Mouse (Mus musculus) hindbrain, embryonic 14.5 days (tissue): ENCODE results near the gene Mark2. TPM values are rescaled to one million over a fixed set of nuclear protein-coding genes. Genes with fewer than 3 reads are reported as not detected.

ENCODE experiments used
- ATAC-seq: fragments of 200-750 bp; cut with Nextera tagmentation; 2 replicates; pipeline ENCODE4 v1.8.0; 2017; ENCODE audit warnings: moderate number of reproducible peaks, mild to moderate bottlenecking, moderate TSS enrichment, moderate library complexity; ENCODE audit not compliant: low FRiP score
- DNase-seq: peaks from one replicate; pipeline ENCODE4 v3.0.0-alpha.2; 2015; ENCODE audit warnings: low spot score
- H3K27ac ChIP-seq: fragments of 300-500 bp; sonication (generic); 2 replicates; pipeline ENCODE4 v1.5.1; 2014; ENCODE audit warnings: mild to moderate bottlenecking, moderate library complexity
- H3K27me3 ChIP-seq: fragments of 300-500 bp; sonication (generic); 2 replicates; pipeline ENCODE4 v1.6.1; 2014; ENCODE audit warnings: mild to moderate bottlenecking, low read length, mixed read lengths; ENCODE audit not compliant: control insufficient read depth, insufficient read depth
- H3K36me3 ChIP-seq: fragments of 300-500 bp; sonication (generic); replicated peaks from 2 replicates; pipeline ENCODE4 v1.6.1; 2014; ENCODE audit not compliant: control insufficient read depth, insufficient read depth
- H3K4me1 ChIP-seq: fragments of 300-500 bp; sonication (generic); replicated peaks from 2 replicates; pipeline ENCODE4 v1.6.1; 2014; ENCODE audit warnings: antibody characterized with exemption, low read length, mixed read lengths; ENCODE audit not compliant: control insufficient read depth, insufficient read depth
- H3K4me2 ChIP-seq: fragments of 300-500 bp; sonication (generic); replicated peaks from 2 replicates; pipeline ENCODE4 v1.6.1; 2014; ENCODE audit warnings: mild to moderate bottlenecking, moderate library complexity
- H3K4me3 ChIP-seq: fragments of 300-500 bp; sonication (generic); replicated peaks from 2 replicates; pipeline ENCODE4 v1.5.1; 2014; ENCODE audit warnings: mild to moderate bottlenecking, low read length
- H3K9ac ChIP-seq: fragments of 300-500 bp; sonication (generic); 2 replicates; pipeline ENCODE4 v1.6.1; 2014
- H3K9me3 ChIP-seq: fragments of 300-500 bp; sonication (generic); 2 replicates; pipeline ENCODE4 v1.6.1; 2016; ENCODE audit warnings: low read length; ENCODE audit not compliant: control insufficient read depth
- WGBS: fragments of 180-500 bp; shearing (Covaris S2); extraction: QIAGEN DNeasy Blood & Tissue Kit; methylation state at CpG from one replicate; pipeline ENCODE4 v1.1.7; 2014; 5-methylcytosine and 5-hydroxymethylcytosine counted together
- polyA plus RNA-seq: library from polyadenylated mRNA; unstranded; fragments of >200 nt; fragmentation: Nextera tagmentation; extraction: Ambion mirVana; gene quantifications from 2 replicates; pipeline ENCODE4 v1.2.1, GENCODE M21; 2014

Mark2 gene
- polyA plus RNA-seq, 1 experiment from 2014 or later = 50.7 TPM

GRCm38 (mm10) chr19:7240782-7241690 lies 100.6 kb downstream of the Mark2 start, which contains the start of gene Naa40:
Gene Naa40, minus strand, starts transcription at chr19:7241183.
- Histone ChIP-seq H3K4me3 (peak within 1 kb of the TSS; percentile 60), H3K27ac (peak within 1 kb of the TSS; percentile 82), H3K4me1 (peaks cover 20% of the 10 kb centered on the region), H3K27me3 (no peaks in the 10 kb centered on the region), H3K36me3 (0 out of 2 replicates have a peak, but pooled peaks cover 6% of the 10 kb centered on the region), H3K9ac (peak within 1 kb of the TSS; percentile 70), H3K9me3 (no peaks in the 10 kb centered on the region), H3K4me2 (peak within 1 kb of the TSS; percentile 96)
- under 1% methylated on average over 77 of the region's 80 CpGs for WGBS
- DNase-seq (peak; percentile 97), ATAC-seq (peak; percentile 97)

- peaks cover 20% of the 10 kb centered on the region for H3K4me1 ChIP-seq
- H3K9me3 ChIP-seq = no peaks in the 10 kb centered on the region
- no peaks in the 10 kb centered on the region for H3K27me3 ChIP-seq
- WGBS = 4% methylated on average over 13 of the region's 13 CpGs
- ATAC-seq = 0 out of 2 replicates have a peak, but pooled peaks have one; percentile 17
- peak overlapping the region; percentile 96 for H3K4me2 ChIP-seq
- peak overlapping the region; percentile 60 for H3K4me3 ChIP-seq
- H3K27ac ChIP-seq = peak overlapping the region; percentile 82
- peak overlapping the region; percentile 70 for H3K9ac ChIP-seq
- H3K36me3 ChIP-seq = 0 out of 2 replicates have a peak, but pooled peaks cover 6% of the 10 kb centered on the region
- no peak for DNase-seq
Measured at GRCm38 (mm10) chr19:7240291-7240690, 101.4 kb downstream of the Mark2 start.

GRCm38 (mm10) chr19:7239574-7239973 lies 102.1 kb downstream of the Mark2 start:
- Histone ChIP-seq H3K36me3 (peaks cover 7% of the 10 kb centered on the region; the same call in 1 of the 2 replicates), H3K4me3 (peak overlapping the region; percentile 60)

GRCm38 (mm10) chr19:7236742-7237141 lies 104.9 kb downstream of the Mark2 start:
- WGBS = 83% methylated on average over 4 of the region's 4 CpGs

More at GRCm38 (mm10) chr19:7239574-7239973, 102.1 kb downstream of the Mark2 start:
- H3K27me3 ChIP-seq = no peaks in the 10 kb centered on the region
- peak overlapping the region; percentile 96 for H3K4me2 ChIP-seq
- 89% methylated on average over 3 of the region's 3 CpGs for WGBS
- no peak overlapping the region for H3K27ac ChIP-seq
- ATAC-seq (no peak), DNase-seq (no peak)
- H3K9me3 ChIP-seq = no peaks in the 10 kb centered on the region
- peaks cover 20% of the 10 kb centered on the region for H3K4me1 ChIP-seq
- peak overlapping the region; percentile 70 for H3K9ac ChIP-seq

GRCm38 (mm10) chr19:7236011-7236410 lies 105.6 kb downstream of the Mark2 start:
- no peak for DNase-seq
- WGBS = 93% methylated on average over 2 of the region's 2 CpGs
- ATAC-seq = no peak
- Histone ChIP-seq H3K4me2 (no peak overlapping the region), H3K4me1 (peaks cover 15% of the 10 kb centered on the region), H3K27me3 (no peaks in the 10 kb centered on the region), H3K27ac (no peak overlapping the region), H3K4me3 (no peak overlapping the region), H3K9ac (no peak overlapping the region), H3K36me3 (peaks cover 43% of the 10 kb centered on the region), H3K9me3 (no peaks in the 10 kb centered on the region)

More at GRCm38 (mm10) chr19:7236742-7237141, 104.9 kb downstream of the Mark2 start:
- Histone ChIP-seq H3K4me1 (peaks cover 20% of the 10 kb centered on the region), H3K9me3 (no peaks in the 10 kb centered on the region), H3K27me3 (no peaks in the 10 kb centered on the region), H3K4me3 (no peak overlapping the region), H3K9ac (no peak overlapping the region), H3K4me2 (no peak overlapping the region), H3K36me3 (peaks cover 36% of the 10 kb centered on the region), H3K27ac (no peak overlapping the region)
- ATAC-seq (no peak), DNase-seq (no peak)

GRCm38 (mm10) chr19:7235461-7235860 lies 106.2 kb downstream of the Mark2 start:
- H3K36me3 ChIP-seq = peaks cover 48% of the 10 kb centered on the region
- H3K4me2 ChIP-seq = no peak overlapping the region
- H3K4me1 ChIP-seq = peaks cover 14% of the 10 kb centered on the region
- H3K9me3 ChIP-seq = no peaks in the 10 kb centered on the region
- 93% methylated on average over 9 of the region's 9 CpGs for WGBS
- no peak overlapping the region for H3K9ac ChIP-seq
- no peak overlapping the region for H3K27ac ChIP-seq
- ATAC-seq = no peak
- H3K4me3 ChIP-seq = no peak overlapping the region
- no peak for DNase-seq
- no peaks in the 10 kb centered on the region for H3K27me3 ChIP-seq

GRCm38 (mm10) chr19:7234537-7235221 lies 107.0 kb downstream of the Mark2 start:
- no peak overlapping the region for H3K9ac ChIP-seq
- no peak overlapping the region for H3K27ac ChIP-seq
- H3K4me3 ChIP-seq = no peak overlapping the region
- H3K36me3 ChIP-seq = peaks cover 56% of the 10 kb centered on the region
- peak; percentile 77 for DNase-seq
- peak; percentile 88 for ATAC-seq
- 48% methylated on average over 8 of the region's 8 CpGs for WGBS
- no peaks in the 10 kb centered on the region for H3K9me3 ChIP-seq
- no peak overlapping the region for H3K4me2 ChIP-seq
- H3K27me3 ChIP-seq = no peaks in the 10 kb centered on the region
- peaks cover 7% of the 10 kb centered on the region; the same call in 1 of the 2 replicates for H3K4me1 ChIP-seq

GRCm38 (mm10) chr19:7226511-7226914 lies 115.1 kb downstream of the Mark2 start:
- no peak overlapping the region for H3K4me3 ChIP-seq
- DNase-seq (no peak), ATAC-seq (no peak)
- H3K9me3 ChIP-seq = no peaks in the 10 kb centered on the region
- no peak overlapping the region for H3K9ac ChIP-seq
- WGBS = 75% methylated on average over 6 of the region's 6 CpGs
- no peak overlapping the region for H3K4me2 ChIP-seq
- H3K27ac ChIP-seq = no peak overlapping the region
- H3K36me3 ChIP-seq = peaks cover 63% of the 10 kb centered on the region
- no peaks in the 10 kb centered on the region for H3K27me3 ChIP-seq
- no peaks in the 10 kb centered on the region for H3K4me1 ChIP-seq
